Mouse (Mus musculus) stomach, embryonic 14.5 days (tissue): ENCODE data around the gene Lamp2. TPM values are rescaled to one million over a fixed set of nuclear protein-coding genes. Genes with fewer than 3 reads are reported as not detected.

Experiments
- ATAC-seq: fragments of 200-750 bp; cut with Nextera tagmentation; 2 replicates; pipeline ENCODE4 v1.8.0; 2017; ENCODE audit warnings: low read depth, moderate TSS enrichment; ENCODE audit not compliant: insufficient number of reproducible peaks, insufficient read depth, low FRiP score
- H3K27ac ChIP-seq: fragments of 300-500 bp; sonication (generic); 2 replicates; pipeline ENCODE4 v1.5.1; 2014; ENCODE audit warnings: mild to moderate bottlenecking, low read length, moderate library complexity, mixed read lengths
- H3K27me3 ChIP-seq: fragments of 300-500 bp; sonication (generic); 2 replicates; pipeline ENCODE4 v1.6.1; 2014; ENCODE audit warnings: low read length, control low read depth, mixed read lengths; ENCODE audit not compliant: control insufficient read depth, insufficient read depth
- H3K36me3 ChIP-seq: fragments of 300-500 bp; sonication (generic); 2 replicates; pipeline ENCODE4 v1.6.1; 2014; ENCODE audit warnings: mild to moderate bottlenecking, control low read depth, low read length, moderate library complexity, mixed read lengths; ENCODE audit not compliant: control insufficient read depth, insufficient read depth
- H3K4me1 ChIP-seq: fragments of 300-500 bp; sonication (generic); 2 replicates; pipeline ENCODE4 v1.6.1; 2014; ENCODE audit warnings: low read length, control low read depth, mixed read lengths; ENCODE audit not compliant: control insufficient read depth, insufficient read depth
- H3K4me2 ChIP-seq: fragments of 300-500 bp; sonication (generic); replicated peaks from 2 replicates; pipeline ENCODE4 v1.6.1; 2014; ENCODE audit warnings: low read depth, low read length, control low read depth
- H3K4me3 ChIP-seq: fragments of 300-500 bp; sonication (generic); 2 replicates; pipeline ENCODE4 v1.5.1; 2014; ENCODE audit warnings: low read depth, low read length, control low read depth
- H3K9ac ChIP-seq: fragments of 300-500 bp; sonication (generic); replicated peaks from 2 replicates; pipeline ENCODE4 v1.6.1; 2014; ENCODE audit warnings: low read depth, mild to moderate bottlenecking, control low read depth, low read length, moderate library complexity, mixed read lengths
- H3K9me3 ChIP-seq: fragments of 300-500 bp; sonication (generic); 2 replicates; pipeline ENCODE4 v1.6.1; 2016; ENCODE audit warnings: low read depth, low read length, control low read depth; ENCODE audit not compliant: control insufficient read depth
- WGBS: fragments of 180-500 bp; shearing (Covaris S2); extraction: QIAGEN DNeasy Blood & Tissue Kit; methylation state at CpG from one replicate; pipeline ENCODE4 v1.1.7; 2014; 5-methylcytosine and 5-hydroxymethylcytosine counted together
- polyA plus RNA-seq: library from polyadenylated mRNA; unstranded; fragments of >200 nt; fragmentation: Nextera tagmentation; extraction: Ambion mirVana; gene quantifications from 2 replicates; pipeline ENCODE4 v1.2.1, GENCODE M21; 2014

Lamp2 gene
- polyA plus RNA-seq, 1 experiment from 2014 or later: 173 TPM

- Histone ChIP-seq H3K4me2 (no peak overlapping the region), H3K4me1 (no peaks in the 10 kb centered on the region), H3K27ac (no peak overlapping the region), H3K4me3 (no peak overlapping the region), H3K27me3 (no peaks in the 10 kb centered on the region), H3K9ac (no peak overlapping the region), H3K36me3 (no peaks in the 10 kb centered on the region; the same call in 1 of the 2 replicates), H3K9me3 (no peaks in the 10 kb centered on the region)
- ATAC-seq: no peak
- 73% methylated on average over 1 of the region's 1 CpGs for WGBS
These were observed 10.5 kb downstream of the Lamp2 start for GRCm38 (mm10) chrX:38445705-38446104.

GRCm38 (mm10) chrX:38442425-38442824, 13.8 kb downstream of the Lamp2 start:
- Histone ChIP-seq H3K4me3 (no peak overlapping the region), H3K36me3 (no peaks in the 10 kb centered on the region), H3K4me1 (no peaks in the 10 kb centered on the region), H3K4me2 (no peak overlapping the region), H3K9me3 (no peaks in the 10 kb centered on the region), H3K9ac (no peak overlapping the region), H3K27me3 (no peaks in the 10 kb centered on the region), H3K27ac (no peak overlapping the region)
- no peak for ATAC-seq
- 79% methylated on average over 1 of the region's 1 CpGs for WGBS

- H3K36me3 ChIP-seq: no peaks in the 10 kb centered on the region
- H3K4me1 ChIP-seq: no peaks in the 10 kb centered on the region
- H3K4me2 ChIP-seq: no peak overlapping the region
- H3K4me3 ChIP-seq: no peak overlapping the region
- H3K27me3 ChIP-seq: no peaks in the 10 kb centered on the region
- H3K9me3 ChIP-seq: no peaks in the 10 kb centered on the region
- no peak overlapping the region for H3K27ac ChIP-seq
- 67% methylated on average over 2 of the region's 2 CpGs for WGBS
- ATAC-seq: no peak
- H3K9ac ChIP-seq: no peak overlapping the region
These were observed 16.6 kb downstream of the Lamp2 start for GRCm38 (mm10) chrX:38439629-38440028.

GRCm38 (mm10) chrX:38438147-38438791, 18.0 kb downstream of the Lamp2 start:
- Histone ChIP-seq H3K27ac (no peak overlapping the region), H3K9me3 (no peaks in the 10 kb centered on the region), H3K4me3 (no peak overlapping the region), H3K27me3 (no peaks in the 10 kb centered on the region), H3K4me1 (no peaks in the 10 kb centered on the region), H3K36me3 (no peaks in the 10 kb centered on the region), H3K9ac (no peak overlapping the region), H3K4me2 (no peak overlapping the region)
- ATAC-seq: peak; percentile 42; the same call in 1 of the 2 replicates
- WGBS: 53% methylated on average over 7 of the region's 7 CpGs

- Histone ChIP-seq H3K9me3 (no peaks in the 10 kb centered on the region), H3K27ac (no peak overlapping the region), H3K4me3 (no peak overlapping the region), H3K4me2 (no peak overlapping the region), H3K9ac (no peak overlapping the region), H3K4me1 (no peaks in the 10 kb centered on the region), H3K27me3 (no peaks in the 10 kb centered on the region), H3K36me3 (peaks cover 5% of the 10 kb centered on the region; the same call in 1 of the 2 replicates)
- WGBS: 74% methylated on average over 4 of the region's 4 CpGs
- ATAC-seq: no peak
These were observed 26.8 kb downstream of the Lamp2 start for GRCm38 (mm10) chrX:38429455-38429854.

- no peak overlapping the region for H3K27ac ChIP-seq
- H3K4me2 ChIP-seq: no peak overlapping the region
- H3K4me1 ChIP-seq: no peaks in the 10 kb centered on the region
- peaks cover 8% of the 10 kb centered on the region for H3K36me3 ChIP-seq
- H3K4me3 ChIP-seq: no peak overlapping the region
- 54% methylated on average over 3 of the region's 3 CpGs for WGBS
- no peak for ATAC-seq
- H3K9me3 ChIP-seq: no peaks in the 10 kb centered on the region
- no peaks in the 10 kb centered on the region for H3K27me3 ChIP-seq
- H3K9ac ChIP-seq: no peak overlapping the region
These were observed 27.3 kb downstream of the Lamp2 start for GRCm38 (mm10) chrX:38428818-38429440.

- WGBS: 61% methylated on average over 1 of the region's 1 CpGs
- no peak for ATAC-seq
- no peak overlapping the region for H3K27ac ChIP-seq
- no peaks in the 10 kb centered on the region for H3K27me3 ChIP-seq
- H3K36me3 ChIP-seq: peaks cover 9% of the 10 kb centered on the region
- no peaks in the 10 kb centered on the region for H3K4me1 ChIP-seq
- H3K9ac ChIP-seq: no peak overlapping the region
- no peak overlapping the region for H3K4me3 ChIP-seq
- no peak overlapping the region for H3K4me2 ChIP-seq
- H3K9me3 ChIP-seq: no peaks in the 10 kb centered on the region
These were observed 30.2 kb downstream of the Lamp2 start for GRCm38 (mm10) chrX:38426043-38426442.

GRCm38 (mm10) chrX:38423096-38423495, 33.2 kb downstream of the Lamp2 start:
- Histone ChIP-seq H3K27ac (no peak overlapping the region), H3K9ac (no peak overlapping the region), H3K4me3 (no peak overlapping the region)

More at GRCm38 (mm10) chrX:38423096-38423495, 33.2 kb downstream of the Lamp2 start:
- H3K9me3 ChIP-seq: no peaks in the 10 kb centered on the region
- no peak for ATAC-seq
- H3K4me2 ChIP-seq: no peak overlapping the region
- H3K36me3 ChIP-seq: peaks cover 4% of the 10 kb centered on the region
- WGBS: 67% methylated on average over 3 of the region's 3 CpGs
- no peaks in the 10 kb centered on the region for H3K4me1 ChIP-seq
- H3K27me3 ChIP-seq: no peaks in the 10 kb centered on the region
